Mouse (Mus musculus) heart, embryonic 13.5 days (tissue): ENCODE measurements around the gene Syn3. TPM values are rescaled to one million over a fixed set of nuclear protein-coding genes. Genes with fewer than 3 reads are reported as not detected.

Experiments
- ATAC-seq: fragments of 200-750 bp; cut with Nextera tagmentation; 2 replicates; pipeline ENCODE4 v1.8.0; 2017; ENCODE audit warnings: moderate TSS enrichment; ENCODE audit not compliant: insufficient number of reproducible peaks, low FRiP score, low TSS enrichment; ENCODE audit errors: extremely low read depth
- H3K27ac ChIP-seq: fragments of 300-500 bp; sonication (generic); replicated peaks from 2 replicates; pipeline ENCODE4 v1.5.1; 2015; ENCODE audit warnings: moderate library complexity, mild to moderate bottlenecking, inconsistent platforms
- H3K27me3 ChIP-seq: fragments of 300-500 bp; sonication (generic); replicated peaks from 2 replicates; pipeline ENCODE4 v1.6.1; 2015; ENCODE audit warnings: mild to moderate bottlenecking, inconsistent platforms
- H3K36me3 ChIP-seq: fragments of 300-500 bp; sonication (generic); 2 replicates; pipeline ENCODE4 v1.6.1; 2015; ENCODE audit warnings: mild to moderate bottlenecking, inconsistent platforms
- H3K4me1 ChIP-seq: fragments of 300-500 bp; sonication (generic); 2 replicates; pipeline ENCODE4 v1.6.1; 2015; ENCODE audit warnings: inconsistent platforms
- H3K4me2 ChIP-seq: fragments of 300-500 bp; sonication (generic); 2 replicates; pipeline ENCODE4 v1.6.1; 2015; ENCODE audit warnings: inconsistent platforms, mild to moderate bottlenecking, moderate library complexity
- H3K4me3 ChIP-seq: fragments of 300-500 bp; sonication (generic); 2 replicates; pipeline ENCODE4 v1.5.1; 2015; ENCODE audit warnings: moderate library complexity, mild to moderate bottlenecking, inconsistent platforms
- H3K9ac ChIP-seq: fragments of 300-500 bp; sonication (generic); 2 replicates; pipeline ENCODE4 v1.6.1; 2015; ENCODE audit warnings: inconsistent platforms, mild to moderate bottlenecking, moderate library complexity
- H3K9me3 ChIP-seq: fragments of 300-500 bp; sonication (generic); 2 replicates; pipeline ENCODE4 v1.6.1; 2016; ENCODE audit warnings: inconsistent platforms
- WGBS: fragments of 180-500 bp; shearing (Covaris S2); methylation state at CpG from one replicate; pipeline ENCODE4 v1.1.7; 2015; ENCODE audit warnings: mixed read lengths; 5-methylcytosine and 5-hydroxymethylcytosine counted together
- polyA plus RNA-seq: library from polyadenylated mRNA; unstranded; fragments of >200 nt; fragmentation: Nextera tagmentation; extraction: Ambion mirVana; gene quantifications from 2 replicates; pipeline ENCODE4 v1.2.1, GENCODE M21; 2015

The Syn3 gene
- polyA plus RNA-seq, 1 experiment from 2014 or later = 1.5 TPM

- H3K27me3 ChIP-seq = no peaks in the 10 kb centered on the region
- 44% methylated on average over 4 of the region's 4 CpGs for WGBS
- H3K9me3 ChIP-seq = no peaks in the 10 kb centered on the region
- ATAC-seq = no peak
- H3K27ac ChIP-seq = no peak overlapping the region
- H3K36me3 ChIP-seq = no peaks in the 10 kb centered on the region
- H3K4me3 ChIP-seq = no peak overlapping the region
- H3K4me1 ChIP-seq = peaks cover 16% of the 10 kb centered on the region
- no peak overlapping the region for H3K4me2 ChIP-seq
- no peak overlapping the region for H3K9ac ChIP-seq
These were observed 304.0 kb downstream of the Syn3 start for GRCm38 (mm10) chr10:86194722-86195121.

- H3K9ac ChIP-seq = no peak overlapping the region
- H3K27ac ChIP-seq = no peak overlapping the region
- H3K9me3 ChIP-seq = no peaks in the 10 kb centered on the region
- H3K4me1 ChIP-seq = peaks cover 16% of the 10 kb centered on the region
- no peaks in the 10 kb centered on the region for H3K27me3 ChIP-seq
- no peaks in the 10 kb centered on the region for H3K36me3 ChIP-seq
- H3K4me2 ChIP-seq = no peak overlapping the region
- ATAC-seq = no peak
- 31% methylated on average over 4 of the region's 4 CpGs for WGBS
- no peak overlapping the region for H3K4me3 ChIP-seq
These were observed 304.7 kb downstream of the Syn3 start for GRCm38 (mm10) chr10:86193863-86194434.

GRCm38 (mm10) chr10:86188614-86189013 is 310.1 kb downstream of the Syn3 start:
- H3K27ac ChIP-seq = no peak overlapping the region
- ATAC-seq = no peak
- no peak overlapping the region for H3K4me2 ChIP-seq
- peaks cover under 1% of the 10 kb centered on the region; the same call in 1 of the 2 replicates for H3K4me1 ChIP-seq
- no peak overlapping the region for H3K9ac ChIP-seq
- H3K4me3 ChIP-seq = no peak overlapping the region
- H3K9me3 ChIP-seq = no peaks in the 10 kb centered on the region
- no peaks in the 10 kb centered on the region for H3K36me3 ChIP-seq
- WGBS = 64% methylated on average over 4 of the region's 4 CpGs
- H3K27me3 ChIP-seq = no peaks in the 10 kb centered on the region

- Histone ChIP-seq H3K4me3 (no peak overlapping the region), H3K27me3 (no peaks in the 10 kb centered on the region), H3K9ac (no peak overlapping the region), H3K9me3 (no peaks in the 10 kb centered on the region), H3K4me1 (no peaks in the 10 kb centered on the region), H3K4me2 (no peak overlapping the region), H3K27ac (no peak overlapping the region), H3K36me3 (no peaks in the 10 kb centered on the region)
- ATAC-seq = no peak
- WGBS = 76% methylated on average over 5 of the region's 5 CpGs
These were observed 310.8 kb downstream of the Syn3 start for GRCm38 (mm10) chr10:86187881-86188280.

GRCm38 (mm10) chr10:86183148-86183885 is 315.4 kb downstream of the Syn3 start:
- 51% methylated on average over 8 of the region's 8 CpGs for WGBS
- no peak for ATAC-seq

GRCm38 (mm10) chr10:86182183-86182805 is 316.4 kb downstream of the Syn3 start:
- Histone ChIP-seq H3K36me3 (no peaks in the 10 kb centered on the region), H3K27me3 (no peaks in the 10 kb centered on the region), H3K4me3 (no peak overlapping the region), H3K9ac (no peak overlapping the region), H3K4me2 (no peak overlapping the region), H3K9me3 (no peaks in the 10 kb centered on the region), H3K4me1 (no peaks in the 10 kb centered on the region), H3K27ac (no peak overlapping the region)
- ATAC-seq = no peak
- 54% methylated on average over 3 of the region's 3 CpGs for WGBS

More at GRCm38 (mm10) chr10:86183148-86183885, 315.4 kb downstream of the Syn3 start:
- Histone ChIP-seq H3K4me3 (no peak overlapping the region), H3K9me3 (no peaks in the 10 kb centered on the region), H3K36me3 (no peaks in the 10 kb centered on the region), H3K27me3 (no peaks in the 10 kb centered on the region), H3K4me1 (no peaks in the 10 kb centered on the region), H3K4me2 (no peak overlapping the region), H3K9ac (no peak overlapping the region), H3K27ac (no peak overlapping the region)

GRCm38 (mm10) chr10:86176411-86176810 is 322.3 kb downstream of the Syn3 start:
- Histone ChIP-seq H3K4me2 (no peak overlapping the region), H3K27ac (no peak overlapping the region), H3K4me3 (no peak overlapping the region), H3K9ac (no peak overlapping the region), H3K9me3 (no peaks in the 10 kb centered on the region), H3K4me1 (no peaks in the 10 kb centered on the region), H3K27me3 (no peaks in the 10 kb centered on the region), H3K36me3 (no peaks in the 10 kb centered on the region)
- WGBS = 81% methylated on average over 2 of the region's 2 CpGs
- no peak for ATAC-seq

GRCm38 (mm10) chr10:86174017-86174416 is 324.7 kb downstream of the Syn3 start:
- H3K9ac ChIP-seq = no peak overlapping the region
- H3K4me3 ChIP-seq = no peak overlapping the region
- 60% methylated on average over 6 of the region's 6 CpGs for WGBS
- H3K27me3 ChIP-seq = no peaks in the 10 kb centered on the region
- ATAC-seq = no peak
- no peak overlapping the region for H3K27ac ChIP-seq
- H3K36me3 ChIP-seq = no peaks in the 10 kb centered on the region
- H3K4me1 ChIP-seq = no peaks in the 10 kb centered on the region
- H3K4me2 ChIP-seq = no peak overlapping the region
- no peaks in the 10 kb centered on the region for H3K9me3 ChIP-seq

GRCm38 (mm10) chr10:86173284-86173683 is 325.4 kb downstream of the Syn3 start:
- ATAC-seq = no peak
- H3K27ac ChIP-seq = no peak overlapping the region
- no peak overlapping the region for H3K4me2 ChIP-seq
- no peaks in the 10 kb centered on the region for H3K9me3 ChIP-seq
- no peaks in the 10 kb centered on the region for H3K27me3 ChIP-seq
- no peaks in the 10 kb centered on the region for H3K4me1 ChIP-seq
- H3K4me3 ChIP-seq = no peak overlapping the region
- WGBS = 72% methylated on average over 4 of the region's 4 CpGs
- H3K36me3 ChIP-seq = no peaks in the 10 kb centered on the region
- H3K9ac ChIP-seq = no peak overlapping the region

- no peak for ATAC-seq
These were observed 327.4 kb downstream of the Syn3 start for GRCm38 (mm10) chr10:86171246-86171645.

GRCm38 (mm10) chr10:86168084-86168483 is 330.6 kb downstream of the Syn3 start:
- peaks cover 12% of the 10 kb centered on the region for H3K4me1 ChIP-seq
- WGBS = 79% methylated on average over 2 of the region's 2 CpGs
- no peaks in the 10 kb centered on the region for H3K36me3 ChIP-seq
- no peak overlapping the region for H3K9ac ChIP-seq
- H3K9me3 ChIP-seq = no peaks in the 10 kb centered on the region
- no peaks in the 10 kb centered on the region for H3K27me3 ChIP-seq
- no peak overlapping the region for H3K27ac ChIP-seq
- H3K4me2 ChIP-seq = no peak overlapping the region
- no peak for ATAC-seq
- no peak overlapping the region for H3K4me3 ChIP-seq

More at GRCm38 (mm10) chr10:86171246-86171645, 327.4 kb downstream of the Syn3 start:
- WGBS = 100% methylated on average over 1 of the region's 1 CpGs
- Histone ChIP-seq H3K4me3 (no peak overlapping the region), H3K9me3 (no peaks in the 10 kb centered on the region), H3K36me3 (no peaks in the 10 kb centered on the region), H3K4me2 (no peak overlapping the region), H3K27me3 (no peaks in the 10 kb centered on the region), H3K9ac (no peak overlapping the region), H3K4me1 (peaks cover 12% of the 10 kb centered on the region), H3K27ac (no peak overlapping the region)
